Mouse (Mus musculus): ENCODE data around the gene Rpl6. TPM values are rescaled to one million over a fixed set of nuclear protein-coding genes. Genes with fewer than 3 reads are reported as not detected.
"Not testable (repeated sequence)": the region's sequence is repeated elsewhere in the genome, so short reads cannot be mapped to it uniquely, and the experiment has no call there.

Gene Rpl6
- polyA plus RNA-seq, 1 experiment, result 394 TPM

DNA sequence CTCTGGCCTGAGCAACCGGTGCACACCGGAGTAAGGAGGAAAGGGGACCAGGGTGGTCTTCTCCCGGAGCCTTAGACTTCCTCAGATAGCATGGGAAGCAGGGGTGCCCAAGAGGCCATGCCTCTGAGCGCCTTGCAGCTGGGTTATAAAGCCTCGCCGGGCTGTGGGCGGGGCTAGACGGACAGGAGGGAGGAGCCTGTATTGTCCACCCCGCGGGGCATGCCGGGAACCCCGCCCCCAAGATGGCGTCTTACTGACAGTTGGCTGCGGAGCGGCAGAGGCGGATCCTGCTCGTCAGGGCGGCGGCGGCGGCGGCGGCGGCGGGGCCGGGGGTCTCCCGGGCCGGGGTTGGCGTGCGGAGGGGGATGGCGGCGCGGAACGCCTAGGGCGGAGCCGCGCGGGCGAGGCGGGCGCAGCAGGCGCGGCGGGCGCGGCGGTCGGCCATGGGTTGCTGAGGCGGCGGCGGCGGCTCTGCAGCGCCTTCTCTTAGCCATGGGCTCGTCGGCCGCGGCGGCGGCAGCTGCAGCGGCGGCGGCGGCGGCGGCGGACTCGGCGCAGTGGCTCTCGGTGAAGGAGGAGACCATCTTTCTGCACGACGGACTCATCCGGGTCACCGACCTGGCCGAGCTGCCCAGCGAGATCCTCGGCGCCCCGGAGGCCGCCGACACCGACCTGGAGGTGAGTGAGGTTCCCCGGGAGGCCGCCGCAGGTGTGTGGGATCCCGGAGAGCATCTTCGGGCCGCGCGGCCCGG, 15.9 kb downstream of the Rpl6 start, which contains the start of gene Hectd4:
Gene Hectd4 (plus strand): TSS at position 240 of the 752 bp plus-strand sequence.
- H3K4me3 ChIP-seq (ENCODE audit: insufficient read depth, low read length), result peak within 1 kb of the TSS; percentile 69
- no peaks in the 10 kb centered on the region; the same call in 1 of the 2 replicates for H3K4me1 ChIP-seq (ENCODE audit: control insufficient read depth, insufficient read depth, low read length)
- peak; percentile 95 for TF ChIP-seq POLR2A (IDR thresholded peaks at IDR 0.05; ENCODE audit: extremely low read depth, insufficient read depth, low read length)
- TF ChIP-seq CTCF (IDR thresholded peaks at IDR 0.05; ENCODE audit: extremely low read depth, insufficient read depth, low read length), result no peak
- H3K27ac ChIP-seq (ENCODE audit: insufficient read depth, low read length), result peak within 1 kb of the TSS; percentile 70; the same call in 1 of the 2 replicates

DNA sequence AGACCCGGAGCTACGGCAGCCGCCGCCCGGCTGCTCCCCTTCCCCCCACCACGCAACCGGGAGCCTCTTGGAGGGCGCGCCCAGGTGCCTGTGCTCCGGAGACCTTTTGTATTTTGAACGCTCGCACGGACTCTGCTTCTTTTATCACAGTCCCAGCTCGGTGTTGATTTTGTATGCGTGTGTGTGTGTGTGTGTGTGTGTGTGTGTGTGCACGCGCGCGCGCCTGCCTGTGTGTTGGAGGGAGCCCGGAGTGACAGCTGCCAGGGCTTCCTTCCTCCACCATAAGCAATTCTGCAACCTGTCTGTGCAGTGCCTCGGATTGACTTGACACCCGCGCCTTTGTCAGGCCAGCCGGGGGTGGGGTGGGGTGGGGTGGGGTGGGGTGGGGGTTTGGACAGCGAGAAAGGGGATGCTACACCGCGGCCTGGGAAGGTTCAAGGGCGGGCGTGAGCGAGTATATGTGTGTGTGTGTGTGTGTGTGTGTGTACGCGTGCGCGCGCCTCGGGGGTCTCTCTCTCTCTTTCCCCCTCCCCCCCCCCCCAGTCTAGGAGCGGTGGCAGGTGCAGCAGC, 16.5 kb downstream of the Rpl6 start:
- peak overlapping the region; percentile 69 for H3K4me3 ChIP-seq (ENCODE audit: insufficient read depth, low read length)
- H3K4me1 ChIP-seq (ENCODE audit: control insufficient read depth, insufficient read depth, low read length), result no peaks in the 10 kb centered on the region; the same call in 1 of the 2 replicates
- H3K27ac ChIP-seq (ENCODE audit: insufficient read depth, low read length), result peak overlapping the region; percentile 70; the same call in 1 of the 2 replicates
- TF ChIP-seq POLR2A (IDR thresholded peaks at IDR 0.05; ENCODE audit: extremely low read depth, insufficient read depth, low read length), result no peak
- no peak for TF ChIP-seq CTCF (IDR thresholded peaks at IDR 0.05; ENCODE audit: extremely low read depth, insufficient read depth, low read length)

DNA sequence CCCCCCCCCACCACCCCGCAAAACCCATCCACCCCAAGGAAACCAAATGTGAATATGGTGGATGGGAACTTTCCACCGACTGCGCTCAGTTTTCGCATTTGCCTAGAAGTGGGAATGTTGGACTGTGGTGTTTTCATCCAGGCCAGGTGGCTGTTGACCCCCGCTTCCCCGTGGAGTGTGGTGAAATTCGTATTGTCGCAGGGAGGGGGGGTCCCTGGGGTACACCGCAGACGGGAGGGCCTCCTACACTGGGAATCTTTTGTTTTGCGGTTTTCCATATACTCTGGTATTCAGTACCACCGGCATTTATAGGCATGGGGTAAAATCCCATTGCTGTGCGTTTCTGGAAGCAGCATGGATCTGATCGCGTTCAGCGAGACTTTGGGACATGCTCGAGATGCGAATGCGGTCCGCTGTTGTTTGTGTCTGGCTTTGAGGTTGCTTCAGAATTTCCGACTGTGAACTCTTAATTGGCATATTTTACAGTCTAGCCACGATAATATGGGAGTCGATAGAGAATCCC, 17.1 kb downstream of the Rpl6 start:
- Histone ChIP-seq H3K27ac (ENCODE audit: insufficient read depth, low read length) (no peak overlapping the region), H3K4me3 (ENCODE audit: insufficient read depth, low read length) (peak overlapping the region; percentile 69), H3K4me1 (ENCODE audit: control insufficient read depth, insufficient read depth, low read length) (peaks cover 2% of the 10 kb centered on the region; the same call in 1 of the 2 replicates)
- TF ChIP-seq CTCF (IDR thresholded peaks at IDR 0.05; ENCODE audit: extremely low read depth, insufficient read depth, low read length) (no peak), POLR2A (IDR thresholded peaks at IDR 0.05; ENCODE audit: extremely low read depth, insufficient read depth, low read length) (no peak)

DNA sequence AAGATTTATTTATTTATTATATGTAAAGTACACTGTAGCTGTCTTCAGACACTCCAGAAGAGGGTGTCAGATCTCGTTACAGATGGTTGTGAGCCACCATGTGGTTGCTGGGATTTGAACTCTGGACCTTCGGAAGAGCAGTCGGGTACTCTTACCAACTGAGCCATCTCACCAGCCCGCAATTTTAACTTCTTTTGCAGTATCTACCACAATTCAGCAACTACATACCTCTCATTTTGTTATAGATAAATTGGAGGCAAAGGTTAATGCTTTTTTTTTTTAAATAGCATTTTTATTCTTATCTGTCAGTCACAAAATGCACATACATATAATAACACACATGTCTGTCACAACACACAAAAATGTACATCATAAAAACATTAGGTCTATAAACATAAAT, 19.7 kb downstream of the Rpl6 start:
- not testable (repeated sequence) for H3K27ac ChIP-seq (ENCODE audit: insufficient read depth, low read length); H3K4me1 ChIP-seq (ENCODE audit: control insufficient read depth, insufficient read depth, low read length); H3K4me3 ChIP-seq (ENCODE audit: insufficient read depth, low read length)

DNA sequence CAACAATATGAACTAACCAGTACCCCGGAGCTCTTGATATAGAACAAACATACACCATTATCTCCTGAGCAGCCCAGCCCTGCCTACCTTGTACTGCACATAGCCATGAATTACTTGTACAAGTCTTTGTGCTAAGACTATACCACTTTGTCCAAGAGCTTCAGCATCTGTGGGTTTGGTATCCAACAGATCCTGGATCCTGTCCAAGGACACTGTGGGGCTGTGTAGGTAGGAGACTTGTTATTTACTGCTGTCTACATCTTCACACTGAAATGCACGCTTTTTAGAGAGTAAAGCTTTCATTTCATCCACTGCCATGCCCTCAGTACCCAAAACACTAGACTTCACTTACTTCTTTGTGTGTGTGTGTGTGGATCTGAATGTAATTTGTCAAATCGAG, 20.6 kb downstream of the Rpl6 start:
- Histone ChIP-seq H3K4me1 (ENCODE audit: control insufficient read depth, insufficient read depth, low read length) (peaks cover 5% of the 10 kb centered on the region; the same call in 1 of the 2 replicates), H3K4me3 (ENCODE audit: insufficient read depth, low read length) (no peak overlapping the region), H3K27ac (ENCODE audit: insufficient read depth, low read length) (no peak overlapping the region)
- TF ChIP-seq CTCF (IDR thresholded peaks at IDR 0.05; ENCODE audit: extremely low read depth, insufficient read depth, low read length) (no peak), POLR2A (IDR thresholded peaks at IDR 0.05; ENCODE audit: extremely low read depth, insufficient read depth, low read length) (no peak)

DNA sequence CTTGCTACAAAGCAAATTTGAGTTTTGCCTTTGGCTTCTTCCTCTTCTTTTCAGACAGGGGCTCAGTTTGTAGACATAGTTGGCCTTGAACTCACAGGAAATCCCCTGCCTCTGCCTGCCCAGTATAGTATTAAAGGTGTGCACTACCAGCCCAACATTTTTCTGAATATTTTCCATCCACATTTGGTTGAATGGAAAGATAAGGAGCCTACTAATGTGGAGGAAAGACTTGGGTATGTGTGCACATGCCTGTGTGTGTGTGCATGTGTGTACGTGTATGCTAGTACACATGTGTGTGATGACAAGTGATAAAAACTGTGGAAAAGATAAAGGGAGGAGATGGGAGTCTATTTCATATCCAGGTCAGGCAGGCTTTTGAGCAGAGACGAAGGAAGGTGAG, 21.6 kb downstream of the Rpl6 start:
- Histone ChIP-seq H3K4me3 (ENCODE audit: insufficient read depth, low read length) (no peak overlapping the region), H3K4me1 (ENCODE audit: control insufficient read depth, insufficient read depth, low read length) (peaks cover 5% of the 10 kb centered on the region; the same call in 1 of the 2 replicates), H3K27ac (ENCODE audit: insufficient read depth, low read length) (no peak overlapping the region)
- no peak for TF ChIP-seq CTCF (IDR thresholded peaks at IDR 0.05; ENCODE audit: extremely low read depth, insufficient read depth, low read length)
- no peak for TF ChIP-seq POLR2A (IDR thresholded peaks at IDR 0.05; ENCODE audit: extremely low read depth, insufficient read depth, low read length)

DNA sequence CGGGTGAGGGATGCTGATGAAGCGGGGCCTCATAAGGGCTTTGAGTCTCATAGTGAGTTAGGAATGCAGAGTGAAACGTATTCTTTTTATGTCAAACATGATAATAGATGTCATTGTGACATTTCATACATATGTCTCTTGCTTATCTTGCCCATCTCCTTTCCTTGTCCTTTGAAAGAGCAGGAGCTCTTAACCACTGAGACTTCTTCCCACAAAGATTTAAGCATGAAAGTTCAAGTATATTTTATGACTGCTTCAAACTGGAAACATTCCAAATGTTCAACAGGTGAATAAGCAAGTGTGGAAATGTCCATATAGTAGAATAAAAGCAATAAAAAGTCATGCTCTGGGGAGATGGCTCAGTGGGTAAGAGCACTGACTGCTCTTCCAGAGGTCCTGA, 22.1 kb downstream of the Rpl6 start:
- Histone ChIP-seq H3K4me3 (ENCODE audit: insufficient read depth, low read length) (no peak overlapping the region), H3K4me1 (ENCODE audit: control insufficient read depth, insufficient read depth, low read length) (peaks cover 7% of the 10 kb centered on the region; the same call in 1 of the 2 replicates), H3K27ac (ENCODE audit: insufficient read depth, low read length) (no peak overlapping the region)
- TF ChIP-seq CTCF (IDR thresholded peaks at IDR 0.05; ENCODE audit: extremely low read depth, insufficient read depth, low read length) (no peak), POLR2A (IDR thresholded peaks at IDR 0.05; ENCODE audit: extremely low read depth, insufficient read depth, low read length) (no peak)

DNA sequence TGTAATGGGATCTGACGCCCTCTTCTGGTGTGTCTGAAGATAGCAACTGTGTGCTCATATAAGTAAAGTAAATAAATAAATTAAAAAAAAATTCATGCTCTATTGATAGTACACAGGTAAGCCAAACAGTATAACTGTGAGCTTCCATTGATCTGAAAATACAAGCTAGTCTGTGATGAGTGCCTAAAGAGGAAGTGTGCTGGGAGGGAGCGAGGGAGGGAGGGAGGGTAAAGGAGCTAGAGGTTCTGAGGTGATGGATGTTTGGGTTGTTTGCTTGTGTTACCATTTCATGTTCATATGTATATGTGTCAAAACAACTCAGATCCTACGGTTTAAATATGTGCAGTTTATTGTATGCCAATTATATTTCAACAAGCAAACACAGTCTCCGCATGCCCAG, 22.6 kb downstream of the Rpl6 start:
- Histone ChIP-seq H3K4me3 (ENCODE audit: insufficient read depth, low read length) (no peak overlapping the region), H3K4me1 (ENCODE audit: control insufficient read depth, insufficient read depth, low read length) (peaks cover 7% of the 10 kb centered on the region; the same call in 1 of the 2 replicates), H3K27ac (ENCODE audit: insufficient read depth, low read length) (no peak overlapping the region)
- no peak for TF ChIP-seq CTCF (IDR thresholded peaks at IDR 0.05; ENCODE audit: extremely low read depth, insufficient read depth, low read length)

DNA sequence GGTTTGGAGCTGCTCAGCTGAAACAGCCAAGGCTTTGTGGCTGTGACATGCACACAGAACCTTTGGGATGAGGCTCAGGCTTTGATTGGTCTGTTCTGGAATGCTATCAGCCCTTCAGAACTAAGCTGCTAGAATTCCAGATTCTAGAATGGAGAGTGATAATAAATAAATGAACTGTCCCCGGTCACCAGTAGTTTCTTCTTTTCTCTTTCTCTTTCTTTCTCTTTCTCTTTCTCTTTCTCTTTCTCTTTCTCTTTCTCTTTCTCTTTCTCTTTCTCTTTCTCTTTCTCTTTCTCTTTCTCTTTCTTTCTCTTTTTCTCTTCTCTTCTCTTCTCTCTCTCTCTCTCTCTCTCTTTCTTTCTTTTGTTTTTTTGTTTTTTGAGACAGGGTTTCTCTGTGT, 23.0 kb downstream of the Rpl6 start:
- not testable (repeated sequence) for H3K4me3 ChIP-seq (ENCODE audit: insufficient read depth, low read length); H3K4me1 ChIP-seq (ENCODE audit: control insufficient read depth, insufficient read depth, low read length); H3K27ac ChIP-seq (ENCODE audit: insufficient read depth, low read length)

DNA sequence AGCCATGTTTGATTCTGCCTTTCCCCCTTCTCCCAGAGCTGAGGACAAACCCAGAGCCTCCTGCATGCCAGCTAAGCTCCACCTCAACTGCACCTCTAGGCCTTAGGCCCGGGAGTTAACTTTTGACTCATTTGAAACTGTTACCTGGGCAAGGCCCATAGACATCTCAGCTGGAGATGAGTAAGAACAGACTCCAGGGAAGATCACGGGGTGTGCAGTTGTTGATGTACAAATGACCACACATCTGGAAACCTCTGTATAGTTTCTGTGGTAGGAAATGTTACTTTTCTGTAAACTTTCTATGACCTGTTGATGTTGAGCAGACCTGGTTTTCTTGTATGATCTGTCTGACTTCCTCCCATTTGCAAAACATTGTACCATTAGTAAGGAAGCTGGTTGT, 24.9 kb downstream of the Rpl6 start:
- Histone ChIP-seq H3K27ac (ENCODE audit: insufficient read depth, low read length) (no peak overlapping the region), H3K4me1 (ENCODE audit: control insufficient read depth, insufficient read depth, low read length) (peaks cover 7% of the 10 kb centered on the region; the same call in 1 of the 2 replicates), H3K4me3 (ENCODE audit: insufficient read depth, low read length) (no peak overlapping the region)
- TF ChIP-seq POLR2A (IDR thresholded peaks at IDR 0.05; ENCODE audit: extremely low read depth, insufficient read depth, low read length), result no peak
- no peak for TF ChIP-seq CTCF (IDR thresholded peaks at IDR 0.05; ENCODE audit: extremely low read depth, insufficient read depth, low read length)
